Mouse (Mus musculus) embryonic facial prominence, embryonic 14.5 days (tissue): Measurements from ENCODE around the gene Gm20388. TPM values are rescaled to one million over a fixed set of nuclear protein-coding genes. Genes with fewer than 3 reads are reported as not detected.
A peak's percentile ranks its signal among the peaks of the same experiment; 100 is the strongest.

ENCODE experiments used
- ATAC-seq: fragments of 200-750 bp; cut with Nextera tagmentation; 2 replicates; pipeline ENCODE4 v1.8.0; 2017; ENCODE audit warnings: low read depth, moderate number of reproducible peaks, moderate TSS enrichment
- DNase-seq: peaks from one replicate; pipeline ENCODE4 v3.0.0-alpha.2; 2015; ENCODE audit warnings: low spot score
- H3K27ac ChIP-seq: fragments of 300-500 bp; sonication (generic); replicated peaks from 2 replicates; pipeline ENCODE4 v1.5.1; 2014; ENCODE audit warnings: low read depth, mild to moderate bottlenecking, low read length, moderate library complexity
- H3K27me3 ChIP-seq: fragments of 300-500 bp; sonication (generic); replicated peaks from 2 replicates; pipeline ENCODE4 v1.6.1; 2014; ENCODE audit warnings: low read length; ENCODE audit not compliant: control insufficient read depth, insufficient read depth
- H3K36me3 ChIP-seq: fragments of 300-500 bp; sonication (generic); 2 replicates; pipeline ENCODE4 v1.6.1; 2014; ENCODE audit warnings: low read length, mixed read lengths; ENCODE audit not compliant: control insufficient read depth, insufficient read depth
- H3K4me1 ChIP-seq: fragments of 300-500 bp; sonication (generic); 2 replicates; pipeline ENCODE4 v1.6.1; 2014; ENCODE audit warnings: antibody characterized with exemption, low read length; ENCODE audit not compliant: control insufficient read depth, insufficient read depth
- H3K4me2 ChIP-seq: fragments of 300-500 bp; sonication (generic); 2 replicates; pipeline ENCODE4 v1.6.1; 2014; ENCODE audit warnings: low read depth, mild to moderate bottlenecking, low read length, moderate library complexity, mixed read lengths
- H3K4me3 ChIP-seq: fragments of 300-500 bp; sonication (generic); 2 replicates; pipeline ENCODE4 v1.5.1; 2014; ENCODE audit warnings: low read depth, mild to moderate bottlenecking, low read length
- H3K9ac ChIP-seq: fragments of 300-500 bp; sonication (generic); 2 replicates; pipeline ENCODE4 v1.6.1; 2014; ENCODE audit warnings: low read depth, mild to moderate bottlenecking, low read length, moderate library complexity, mixed read lengths
- H3K9me3 ChIP-seq: fragments of 300-500 bp; sonication (generic); 2 replicates; pipeline ENCODE4 v1.6.1; 2016; ENCODE audit warnings: low read length; ENCODE audit not compliant: control insufficient read depth
- WGBS: fragments of 180-500 bp; shearing (Covaris S2); extraction: QIAGEN DNeasy Blood & Tissue Kit; methylation state at CpG from one replicate; pipeline ENCODE4 v1.1.7; 2014; 5-methylcytosine and 5-hydroxymethylcytosine counted together
- polyA plus RNA-seq: library from polyadenylated mRNA; unstranded; fragments of >200 nt; fragmentation: Nextera tagmentation; extraction: Ambion mirVana; gene quantifications from 2 replicates; pipeline ENCODE4 v1.2.1, GENCODE M21; 2014

Gm20388 gene
- polyA plus RNA-seq, 1 experiment from 2014 or later: not detected

DNA sequence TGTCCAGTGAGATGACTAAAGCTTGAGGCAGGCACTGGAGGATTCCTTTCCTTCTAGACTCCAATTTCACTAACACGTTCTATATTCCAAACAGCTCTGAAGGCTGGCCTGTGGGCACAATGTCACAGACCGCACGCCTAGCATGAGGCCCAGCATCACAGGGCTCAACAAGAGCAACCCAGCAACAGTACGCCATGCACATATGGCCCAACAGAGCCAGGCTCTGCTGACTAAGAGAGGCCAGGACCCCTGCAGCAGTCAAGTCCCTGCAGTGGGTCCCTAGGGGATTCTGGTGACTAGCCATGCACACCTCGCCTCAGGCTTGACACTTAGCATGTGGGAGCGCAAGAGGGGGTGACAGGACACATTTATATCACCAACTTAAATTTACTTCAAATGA lies 1910.2 kb downstream of the Gm20388 start:
- Histone ChIP-seq H3K27me3 (no peaks in the 10 kb centered on the region), H3K9ac (no peak overlapping the region), H3K4me3 (no peak overlapping the region), H3K4me1 (no peaks in the 10 kb centered on the region), H3K36me3 (peaks cover 24% of the 10 kb centered on the region; the same call in 1 of the 2 replicates), H3K9me3 (no peaks in the 10 kb centered on the region), H3K4me2 (no peak overlapping the region), H3K27ac (no peak overlapping the region)
- WGBS: 83% methylated on average over 6 of the region's 6 CpGs
- DNase-seq (no peak), ATAC-seq (no peak)

DNA sequence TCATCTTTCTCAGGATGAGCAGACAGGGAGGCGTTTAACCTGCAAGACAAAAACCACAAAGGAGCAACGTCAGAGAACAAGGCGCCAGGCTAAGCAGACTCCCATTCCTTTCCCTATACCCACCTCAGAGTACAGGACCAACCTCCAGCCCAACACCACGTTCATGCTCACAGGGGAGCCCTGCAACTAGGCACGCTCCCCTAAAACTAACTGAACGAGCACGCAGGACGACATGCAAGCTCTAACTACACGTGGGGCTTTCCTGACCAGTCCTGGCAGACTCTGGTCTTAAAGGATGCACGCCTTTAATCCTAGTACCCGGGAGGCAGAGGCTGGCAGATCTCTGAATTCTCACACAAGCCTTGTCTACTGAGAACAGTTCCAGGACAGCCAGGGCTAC lies 1910.7 kb downstream of the Gm20388 start:
- Histone ChIP-seq H3K27ac (no peak overlapping the region), H3K36me3 (peaks cover 24% of the 10 kb centered on the region; the same call in 1 of the 2 replicates), H3K9ac (no peak overlapping the region), H3K4me3 (no peak overlapping the region), H3K27me3 (no peaks in the 10 kb centered on the region), H3K4me2 (no peak overlapping the region), H3K4me1 (no peaks in the 10 kb centered on the region), H3K9me3 (no peaks in the 10 kb centered on the region)
- DNase-seq (no peak), ATAC-seq (no peak)
- 87% methylated on average over 11 of the region's 11 CpGs for WGBS

DNA sequence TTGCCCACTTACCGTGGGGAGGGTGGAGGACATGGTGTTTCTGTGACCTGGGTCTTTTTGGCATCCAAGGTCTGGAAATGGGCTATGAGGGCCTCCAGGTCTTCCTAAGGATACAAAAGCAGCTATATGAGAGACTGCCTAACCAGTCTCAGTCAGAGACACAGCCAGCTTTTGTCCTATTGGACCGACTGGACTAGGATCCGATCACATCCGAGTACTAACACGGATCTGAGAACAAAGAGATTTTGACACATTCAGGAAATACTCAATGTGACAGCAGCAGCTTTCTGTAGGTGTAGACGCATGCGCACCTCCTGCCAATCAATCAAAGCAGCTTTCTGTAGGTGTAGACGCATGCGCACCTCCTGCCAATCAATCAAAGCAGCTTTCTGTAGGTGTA lies 1911.1 kb downstream of the Gm20388 start:
- H3K27ac ChIP-seq: no peak overlapping the region
- ATAC-seq (no peak), DNase-seq (no peak)
- H3K9me3 ChIP-seq: no peaks in the 10 kb centered on the region
- 91% methylated on average over 9 of the region's 9 CpGs for WGBS
- peaks cover 24% of the 10 kb centered on the region; the same call in 1 of the 2 replicates for H3K36me3 ChIP-seq
- no peak overlapping the region for H3K4me3 ChIP-seq
- no peaks in the 10 kb centered on the region for H3K4me1 ChIP-seq
- H3K27me3 ChIP-seq: no peaks in the 10 kb centered on the region
- H3K4me2 ChIP-seq: no peak overlapping the region
- H3K9ac ChIP-seq: no peak overlapping the region

DNA sequence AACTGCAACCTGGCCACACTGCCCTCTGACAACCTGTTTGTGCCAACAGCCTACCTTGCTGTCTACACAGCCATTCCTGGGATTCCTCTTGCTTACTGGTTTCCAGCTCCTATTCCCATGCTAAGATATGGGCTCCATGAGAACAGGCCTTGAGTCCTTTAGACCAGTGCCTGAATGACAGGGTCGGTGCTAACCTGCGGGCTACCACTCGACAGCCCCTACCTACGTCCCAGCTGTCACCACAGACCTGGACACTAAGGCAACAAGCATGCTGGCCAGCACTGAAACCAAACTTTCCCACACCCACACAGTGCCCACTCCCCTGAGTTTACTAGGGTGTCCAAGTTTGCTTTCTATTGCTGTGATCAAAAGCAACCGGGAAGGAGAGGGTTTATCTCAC lies 1917.1 kb downstream of the Gm20388 start:
- H3K9me3 ChIP-seq: no peaks in the 10 kb centered on the region
- no peaks in the 10 kb centered on the region for H3K27me3 ChIP-seq
- peaks cover 8% of the 10 kb centered on the region for H3K4me1 ChIP-seq
- no peak overlapping the region for H3K4me3 ChIP-seq
- ATAC-seq: no peak
- 0 out of 2 replicates have a peak overlapping the region, but pooled peaks have one; percentile 87 for H3K4me2 ChIP-seq
- no peak overlapping the region for H3K27ac ChIP-seq
- H3K36me3 ChIP-seq: no peaks in the 10 kb centered on the region
- H3K9ac ChIP-seq: no peak overlapping the region
- DNase-seq: no peak
- 94% methylated on average over 5 of the region's 5 CpGs for WGBS

DNA sequence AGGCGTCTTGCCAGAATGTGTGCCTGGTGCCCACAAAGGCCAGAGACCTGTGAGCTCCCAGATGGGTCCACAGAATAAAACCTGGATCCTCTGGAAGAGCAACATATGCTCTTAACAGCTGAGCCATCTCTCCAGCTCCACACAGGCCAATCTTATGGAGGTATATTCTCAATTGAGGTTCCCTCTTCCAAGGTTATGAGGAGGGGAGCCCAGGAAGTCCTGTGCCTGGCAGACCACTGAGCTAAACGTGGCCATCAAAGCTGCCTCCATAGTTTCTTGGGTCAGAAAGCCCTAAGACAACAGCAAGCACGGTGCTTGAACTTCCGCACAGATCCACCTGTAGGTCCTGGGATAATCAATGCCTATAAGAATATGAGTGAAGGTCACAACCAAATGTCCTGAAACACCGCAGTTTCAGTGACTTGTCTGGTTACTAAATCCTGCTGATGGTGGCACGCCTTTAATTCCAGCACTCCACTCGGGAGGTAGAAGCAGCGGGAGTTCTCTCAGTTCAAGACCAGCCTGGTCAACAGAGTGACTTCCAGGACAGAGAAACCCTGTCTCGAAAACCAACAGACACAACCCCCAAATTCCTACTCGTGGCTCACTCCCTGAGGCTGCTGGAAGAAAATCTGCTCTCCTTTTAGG lies 1917.9 kb downstream of the Gm20388 start:
- H3K4me1 ChIP-seq: peaks cover 8% of the 10 kb centered on the region
- no peak overlapping the region for H3K27ac ChIP-seq
- no peaks in the 10 kb centered on the region for H3K36me3 ChIP-seq
- ATAC-seq (no peak), DNase-seq (no peak)
- H3K27me3 ChIP-seq: no peaks in the 10 kb centered on the region
- peak overlapping the region; percentile 86 for H3K9ac ChIP-seq
- H3K4me3 ChIP-seq: peak overlapping the region; percentile 87
- WGBS: 35% methylated on average over 10 of the region's 10 CpGs
- no peaks in the 10 kb centered on the region for H3K9me3 ChIP-seq
- H3K4me2 ChIP-seq: peak overlapping the region; percentile 87

DNA sequence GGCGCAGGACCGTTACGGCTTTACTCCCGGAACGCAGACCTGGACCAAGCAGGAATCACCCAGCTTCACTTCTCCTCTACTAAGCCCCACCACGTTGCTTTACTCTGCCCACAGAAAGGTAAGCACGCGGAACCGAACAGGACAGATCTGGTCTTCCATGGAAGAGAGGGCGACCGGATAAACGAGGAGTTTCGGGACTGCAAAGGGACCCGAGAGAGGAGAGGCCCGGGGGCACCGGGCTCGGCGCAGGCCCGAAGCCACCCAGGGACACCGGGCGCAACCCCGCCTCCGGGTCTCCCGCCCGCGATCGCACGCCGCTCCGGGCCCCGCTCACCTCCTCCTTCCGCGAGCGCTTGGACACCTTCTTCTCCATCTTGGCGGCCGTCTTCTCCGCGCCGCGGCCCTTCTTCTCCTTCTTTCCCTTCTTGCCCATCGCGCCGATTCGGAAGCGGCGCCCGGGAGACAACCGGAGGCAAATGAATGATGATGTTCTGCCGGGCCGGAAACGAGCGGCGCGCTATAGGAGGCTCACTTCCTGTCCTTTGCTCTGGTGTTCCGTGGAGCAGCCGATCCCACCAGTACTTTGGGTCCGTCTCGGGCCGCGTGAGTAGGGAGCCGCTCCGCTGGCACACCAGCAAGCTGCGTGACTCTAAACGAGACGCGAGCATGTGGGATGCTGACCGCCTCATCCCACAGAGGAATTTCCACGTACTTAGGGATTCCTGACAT lies 1918.6 kb downstream of the Gm20388 start, which contains the start of gene Klhdc4:
Klhdc4 (minus strand) TSS at position 522 of the 729 bp plus-strand sequence.
- peak within 1 kb of the TSS; percentile 87 for H3K4me3 ChIP-seq
- WGBS: under 1% methylated on average over 57 of the region's 68 CpGs
- peak within 1 kb of the TSS; percentile 35; the same call in 1 of the 2 replicates for H3K27ac ChIP-seq
- peak within 1 kb of the TSS; percentile 86 for H3K9ac ChIP-seq
- H3K27me3 ChIP-seq: no peaks in the 10 kb centered on the region
- H3K4me2 ChIP-seq: peak within 1 kb of the TSS; percentile 87
- peak; percentile 91 for DNase-seq
- no peaks in the 10 kb centered on the region for H3K36me3 ChIP-seq
- H3K9me3 ChIP-seq: no peaks in the 10 kb centered on the region
- peaks cover 8% of the 10 kb centered on the region for H3K4me1 ChIP-seq
- peak; percentile 99 for ATAC-seq

DNA sequence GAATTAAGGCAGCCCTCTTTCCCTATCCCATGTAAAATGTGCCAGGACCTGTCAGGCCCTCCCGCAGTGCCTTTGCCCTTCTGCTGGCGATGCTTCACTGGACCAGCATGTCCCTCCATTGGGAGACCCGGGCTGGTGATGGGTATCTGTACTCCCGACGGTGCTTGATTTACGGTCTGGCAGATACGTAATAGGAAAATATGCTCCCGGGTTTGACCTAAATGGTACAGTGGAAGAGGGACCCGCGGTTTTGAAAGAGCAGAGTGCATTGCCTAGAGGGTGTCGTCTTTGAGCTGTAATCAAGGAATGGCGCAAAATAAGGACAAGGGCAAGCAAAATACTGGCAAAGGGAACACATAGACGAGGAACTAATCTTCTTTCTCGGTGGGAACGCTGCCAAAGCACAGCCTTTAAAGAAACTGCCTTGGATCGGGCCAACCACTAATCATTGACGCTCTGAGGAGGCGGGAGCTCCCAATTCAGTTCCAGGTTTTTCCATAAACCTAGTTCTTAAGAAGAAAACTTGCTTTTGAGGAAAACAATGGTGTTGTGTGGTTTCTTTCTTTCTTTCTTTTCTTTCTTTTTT lies 1919.2 kb downstream of the Gm20388 start:
- Histone ChIP-seq H3K4me3 (peak overlapping the region; percentile 87), H3K4me2 (peak overlapping the region; percentile 87), H3K36me3 (no peaks in the 10 kb centered on the region), H3K9ac (peak overlapping the region; percentile 86), H3K9me3 (no peaks in the 10 kb centered on the region), H3K27me3 (no peaks in the 10 kb centered on the region), H3K4me1 (peaks cover 8% of the 10 kb centered on the region), H3K27ac (peak overlapping the region; percentile 35; the same call in 1 of the 2 replicates)
- ATAC-seq (peak; percentile 70), DNase-seq (no peak)
- WGBS: 18% methylated on average over 18 of the region's 18 CpGs

DNA sequence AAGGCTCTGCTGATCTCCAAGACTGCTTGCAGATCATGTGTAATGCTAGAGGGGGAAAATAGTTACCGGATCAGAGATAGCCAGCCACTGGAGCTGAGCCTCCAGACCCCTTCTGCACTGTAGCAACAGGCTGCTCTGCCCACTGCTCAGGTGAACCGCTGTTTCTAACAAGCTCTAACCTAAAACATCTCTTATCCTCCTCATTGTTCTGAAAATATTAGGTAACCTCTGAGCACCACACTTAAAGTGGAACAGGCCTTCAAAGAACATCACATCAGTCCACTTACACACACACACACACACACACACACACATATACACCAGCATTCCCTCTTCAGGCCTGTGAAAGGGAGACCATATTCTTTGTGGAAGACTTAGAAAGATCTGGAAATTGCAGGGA lies 1921.4 kb downstream of the Gm20388 start:
- no peak overlapping the region for H3K9ac ChIP-seq
- ATAC-seq: no peak
- peaks cover 8% of the 10 kb centered on the region for H3K4me1 ChIP-seq
- H3K27me3 ChIP-seq: no peaks in the 10 kb centered on the region
- 81% methylated on average over 2 of the region's 2 CpGs for WGBS
- no peak overlapping the region for H3K4me2 ChIP-seq
- DNase-seq: no peak
- H3K36me3 ChIP-seq: no peaks in the 10 kb centered on the region
- H3K27ac ChIP-seq: no peak overlapping the region
- H3K4me3 ChIP-seq: no peak overlapping the region
- no peaks in the 10 kb centered on the region for H3K9me3 ChIP-seq
